In the genomic region with DNA sequence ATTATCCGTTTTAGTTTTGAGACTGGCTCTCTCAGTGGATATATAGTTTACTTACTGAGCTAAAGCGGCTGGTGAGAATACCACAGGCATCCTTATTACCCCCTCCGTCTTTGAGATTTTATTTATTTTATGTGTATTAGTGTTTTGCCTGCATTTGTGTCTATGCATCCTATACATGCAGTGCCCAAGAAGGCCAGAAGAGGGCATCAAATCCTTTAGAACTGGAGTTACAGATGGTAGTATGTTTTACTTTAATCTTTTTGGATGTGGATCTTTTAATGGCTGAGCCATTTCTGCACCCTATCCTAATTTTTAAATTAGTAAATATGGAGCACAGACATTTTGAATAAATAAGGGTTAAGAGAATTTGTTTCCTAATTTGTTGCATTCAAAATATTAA, we compare ENCODE assay signal across 9 mouse cellular contexts.
A peak's percentile ranks its signal among the peaks of the same experiment; 100 is the strongest.
DNase-seq lines count a peak whose midpoint lies in the region; ATAC-seq and TF ChIP-seq lines count a peak whose summit lies in the region.
"Had no signal": no experiment of that assay in that cellular context is flagged by ENCODE, and none has a peak within 500 bp of the region (broad histone marks: within the 10 kb centered on the region; RNA-seq: fewer than 3 reads in every experiment).

No protein-coding gene starts in this region.

- DNase-seq in forebrain, embryonic 10.5 days (ENCODE audit: extremely low spot score, low spot score) = peak; percentile 44
- peak; percentile 35 for DNase-seq in ES-E14 (ENCODE audit: low read depth, low spot score)
- DNase-seq in cerebellum, adult 18-20 months = peak; percentile 61 to 63
- peak; percentile 64 to 94 for DNase-seq in frontal cortex, adult 2 months (ENCODE audit: extremely low spot score in 1 of 2, low spot score in 1 of 2)
- DNase-seq in layer of hippocampus, adult 2 months (ENCODE audit: low spot score in 2 of 2) = peak; percentile 63 to 81
- peak; percentile 68 for DNase-seq in lung, postnatal 0 days (ENCODE audit: low spot score)
- DNase-seq in spleen, adult 2 months (ENCODE audit: low read depth in 1 of 2, low spot score in 2 of 2) = peak; percentile 4 to 21

- no peak overlapping the region for H3K4me2 ChIP-seq in forebrain, embryonic 12.5 days
- no peak overlapping the region for H3K4me2 ChIP-seq in lung, postnatal 0 days (replicated peaks; ENCODE audit: low read depth, low read length)
- H3K4me2 ChIP-seq: limb, embryonic 15.5 days had no signal

- no peaks in the 10 kb centered on the region for H3K36me3 ChIP-seq in forebrain, embryonic 10.5 days (replicated peaks)
- H3K36me3 ChIP-seq in forebrain, embryonic 12.5 days (replicated peaks) = no peaks in the 10 kb centered on the region
- H3K36me3 ChIP-seq in ES-E14 (ENCODE audit: control insufficient read depth, insufficient read depth, low read length, poor library complexity, severe bottlenecking) = no peaks in the 10 kb centered on the region
- H3K36me3 ChIP-seq in lung, postnatal 0 days (ENCODE audit: insufficient read depth, low read length) = no peaks in the 10 kb centered on the region
- H3K36me3 ChIP-seq in spleen, adult 2 months (ENCODE audit: control insufficient read depth, insufficient read depth, low read length) = no peaks in the 10 kb centered on the region
- H3K36me3 ChIP-seq: limb, embryonic 15.5 days had no signal

- TF ChIP-seq CTCF in layer of hippocampus, adult 2 months (conservative IDR thresholded peaks at IDR 0.05) = peak; percentile 95
- TF ChIP-seq CTCF in lung, postnatal 0 days (IDR thresholded peaks at IDR 0.05) = peak; percentile 85
- TF ChIP-seq CTCF in spleen, adult 2 months (IDR thresholded peaks at IDR 0.05; ENCODE audit: extremely low read depth, insufficient read depth, insufficient read length, insufficient replicate concordance) = no peak

- no peak for ATAC-seq in forebrain, embryonic 12.5 days (ENCODE audit: low FRiP score)
- no peak for ATAC-seq in lung, postnatal 0 days

- H3K9me3 ChIP-seq in forebrain, embryonic 10.5 days = no peaks in the 10 kb centered on the region
- H3K9me3 ChIP-seq in forebrain, embryonic 12.5 days = no peaks in the 10 kb centered on the region
- H3K9me3 ChIP-seq in ES-E14 (ENCODE audit: control insufficient read depth, insufficient read depth, low read depth, low read length) = no peaks in the 10 kb centered on the region
- H3K9me3 ChIP-seq in lung, postnatal 0 days (ENCODE audit: low read length) = no peaks in the 10 kb centered on the region
- H3K9me3 ChIP-seq: limb, embryonic 15.5 days had no signal

- no peak overlapping the region for H3K27ac ChIP-seq in forebrain, embryonic 10.5 days
- no peak overlapping the region for H3K27ac ChIP-seq in forebrain, embryonic 12.5 days
- no peak overlapping the region for H3K27ac ChIP-seq in ES-E14 (ENCODE audit: insufficient read depth, low read depth, low read length, poor library complexity, severe bottlenecking)
- no peak overlapping the region for H3K27ac ChIP-seq in layer of hippocampus, adult 2 months
- H3K27ac ChIP-seq in lung, postnatal 0 days (ENCODE audit: low read length) = no peak overlapping the region
- no peak overlapping the region for H3K27ac ChIP-seq in spleen, adult 2 months (ENCODE audit: insufficient read depth, low read length)
- H3K27ac ChIP-seq: limb, embryonic 15.5 days had no signal

- no peak for TF ChIP-seq EP300 in lung, postnatal 0 days (IDR thresholded peaks at IDR 0.05)

- H3K4me1 ChIP-seq in forebrain, embryonic 10.5 days = no peaks in the 10 kb centered on the region
- no peaks in the 10 kb centered on the region for H3K4me1 ChIP-seq in forebrain, embryonic 12.5 days
- no peaks in the 10 kb centered on the region for H3K4me1 ChIP-seq in ES-E14 (ENCODE audit: control insufficient read depth in 2 of 2, insufficient read depth in 2 of 2, low read length in 2 of 2, poor library complexity in 1 of 2)
- no peaks in the 10 kb centered on the region for H3K4me1 ChIP-seq in lung, postnatal 0 days (ENCODE audit: insufficient read depth, low read depth, low read length)
- H3K4me1 ChIP-seq in spleen, adult 2 months (ENCODE audit: control insufficient read depth, insufficient read depth, insufficient read length) = no peaks in the 10 kb centered on the region
- H3K4me1 ChIP-seq: limb, embryonic 15.5 days had no signal

- TF ChIP-seq POLR2A in spleen, adult 2 months (IDR thresholded peaks at IDR 0.05; ENCODE audit: low read depth, low read length) = no peak

- no peak overlapping the region for H3K4me3 ChIP-seq in forebrain, embryonic 10.5 days
- H3K4me3 ChIP-seq in forebrain, embryonic 12.5 days (replicated peaks) = no peak overlapping the region
- no peak overlapping the region for H3K4me3 ChIP-seq in ES-E14 (ENCODE audit: insufficient read depth in 1 of 2, low read depth in 1 of 2, low read length in 2 of 2, poor library complexity in 1 of 2, severe bottlenecking in 1 of 2)
- no peak overlapping the region for H3K4me3 ChIP-seq in layer of hippocampus, adult 2 months
- no peak overlapping the region for H3K4me3 ChIP-seq in lung, postnatal 0 days (ENCODE audit: low read depth, low read length)
- H3K4me3 ChIP-seq in spleen, adult 2 months (ENCODE audit: extremely low read depth, insufficient read depth, insufficient read length) = no peak overlapping the region
- H3K4me3 ChIP-seq: limb, embryonic 15.5 days had no signal

- WGBS in forebrain, embryonic 10.5 days = 27% methylated on average over 3 of the region's 3 CpGs
- WGBS in forebrain, embryonic 12.5 days = 19% methylated on average over 3 of the region's 3 CpGs
- 20% methylated on average over 3 of the region's 3 CpGs for WGBS in lung, postnatal 0 days
- WGBS in spleen, adult 2 months = 22% methylated on average over 3 of the region's 3 CpGs

- no peaks in the 10 kb centered on the region for H3K27me3 ChIP-seq in forebrain, embryonic 10.5 days (ENCODE audit: poor library complexity, severe bottlenecking)
- no peaks in the 10 kb centered on the region for H3K27me3 ChIP-seq in forebrain, embryonic 12.5 days
- no peaks in the 10 kb centered on the region for H3K27me3 ChIP-seq in lung, postnatal 0 days (replicated peaks; ENCODE audit: insufficient read depth, low read length)
- no peaks in the 10 kb centered on the region for H3K27me3 ChIP-seq in spleen, adult 2 months (ENCODE audit: control insufficient read depth, insufficient read depth, low read length)
- H3K27me3 ChIP-seq: limb, embryonic 15.5 days had no signal

- no peak overlapping the region for H3K9ac ChIP-seq in forebrain, embryonic 12.5 days
- H3K9ac ChIP-seq in ES-E14 (ENCODE audit: insufficient read depth, low read depth, low read length, poor library complexity, severe bottlenecking) = no peak overlapping the region
- no peak overlapping the region for H3K9ac ChIP-seq in lung, postnatal 0 days (replicated peaks; ENCODE audit: low read depth)
- H3K9ac ChIP-seq: limb, embryonic 15.5 days had no signal

- in situ Hi-C loops in ES-E14 (cut with MboI; ENCODE audit: low sequenced_read_pairs in 2 of 2, unreplicated experiment in 2 of 2) = loop anchor here (10.0 kb wide), 2 partner anchors 150 to 200 kb away; no protein-coding TSS in a partner anchor

TF ChIP-seq in ES-E14, 5 proteins besides CTCF, POLR2A, EP300 and RAD21:
- TF ChIP-seq ZC3H11A (IDR thresholded peaks at IDR 0.05; ENCODE audit: borderline replicate concordance, low read depth, low read length) (peak; percentile 82), ZNF384 (IDR thresholded peaks at IDR 0.05; ENCODE audit: low read depth, low read length) (no peak), HCFC1 (IDR thresholded peaks at IDR 0.05; ENCODE audit: borderline replicate concordance, insufficient read depth, low read length) (no peak)

Comparison
In these comparisons a context has a peak if more than half of its experiments do, and no peak if none do; other contexts are left out.
1. DNase-seq: peak in every context shown above with its lines; median percentile 79 in frontal cortex, adult 2 months; 72 in layer of hippocampus, adult 2 months; 68 in lung, postnatal 0 days; 62 in cerebellum, adult 18-20 months; 44 in forebrain, embryonic 10.5 days; 35 in ES-E14; 12 in spleen, adult 2 months.